Mouse (Mus musculus) lung, adult 18-20 months (tissue): ENCODE measurements at regions not wholly inside any gene's neighbourhood (a gene's known extent, or its start where the extent isn't known, plus 50 kb on each side); places are given as distances from the start of the nearest gene placed in this dataset.

Experiments
- DNase-seq, 2 experiments: peaks; one replicate each; pipeline ENCODE4 v3.0.0; 2022; ENCODE audit warnings: mixed read lengths in 2 of 2

DNA sequence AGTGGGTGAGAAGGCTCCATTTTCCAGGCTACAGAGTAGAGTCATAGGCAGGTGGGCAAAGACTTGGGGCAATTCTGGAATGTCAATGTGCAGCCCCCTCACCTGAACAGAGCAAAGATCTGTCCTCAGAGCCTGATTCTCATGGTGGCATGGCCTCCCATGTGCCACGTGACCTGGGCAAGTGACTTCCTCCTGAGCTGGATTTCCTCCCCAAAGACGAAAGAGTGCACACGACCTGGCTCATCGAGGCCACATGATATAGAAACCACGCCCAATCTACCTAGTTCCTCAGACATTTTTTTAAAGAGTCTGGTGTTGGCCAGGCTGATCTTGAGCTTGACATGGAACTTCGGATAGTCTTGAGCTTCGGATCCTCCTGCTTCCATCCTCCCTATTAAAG lies 139.5 kb upstream of the Tle3 start:
- DNase-seq, result no peak

DNA sequence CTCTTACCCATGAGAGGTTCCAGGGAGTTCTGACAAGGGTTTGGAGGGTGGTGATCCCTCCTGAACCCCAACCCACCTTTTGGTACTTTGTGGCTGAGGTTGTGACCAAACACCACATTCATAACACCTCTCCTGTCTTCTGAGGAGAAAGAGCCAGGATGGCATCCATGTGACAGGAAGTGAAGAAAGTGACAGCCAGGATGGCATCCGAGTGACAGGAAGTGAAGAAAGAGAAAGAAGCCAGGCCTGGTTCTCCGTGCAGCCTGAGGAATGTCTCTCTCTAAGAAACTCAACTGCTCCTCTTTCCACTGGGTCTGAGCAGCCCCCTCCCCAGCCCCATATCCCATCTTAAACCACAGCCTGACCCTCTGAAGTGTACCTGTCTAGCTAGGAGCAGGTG lies 138.9 kb upstream of the Tle3 start:
- DNase-seq, result no peak

DNA sequence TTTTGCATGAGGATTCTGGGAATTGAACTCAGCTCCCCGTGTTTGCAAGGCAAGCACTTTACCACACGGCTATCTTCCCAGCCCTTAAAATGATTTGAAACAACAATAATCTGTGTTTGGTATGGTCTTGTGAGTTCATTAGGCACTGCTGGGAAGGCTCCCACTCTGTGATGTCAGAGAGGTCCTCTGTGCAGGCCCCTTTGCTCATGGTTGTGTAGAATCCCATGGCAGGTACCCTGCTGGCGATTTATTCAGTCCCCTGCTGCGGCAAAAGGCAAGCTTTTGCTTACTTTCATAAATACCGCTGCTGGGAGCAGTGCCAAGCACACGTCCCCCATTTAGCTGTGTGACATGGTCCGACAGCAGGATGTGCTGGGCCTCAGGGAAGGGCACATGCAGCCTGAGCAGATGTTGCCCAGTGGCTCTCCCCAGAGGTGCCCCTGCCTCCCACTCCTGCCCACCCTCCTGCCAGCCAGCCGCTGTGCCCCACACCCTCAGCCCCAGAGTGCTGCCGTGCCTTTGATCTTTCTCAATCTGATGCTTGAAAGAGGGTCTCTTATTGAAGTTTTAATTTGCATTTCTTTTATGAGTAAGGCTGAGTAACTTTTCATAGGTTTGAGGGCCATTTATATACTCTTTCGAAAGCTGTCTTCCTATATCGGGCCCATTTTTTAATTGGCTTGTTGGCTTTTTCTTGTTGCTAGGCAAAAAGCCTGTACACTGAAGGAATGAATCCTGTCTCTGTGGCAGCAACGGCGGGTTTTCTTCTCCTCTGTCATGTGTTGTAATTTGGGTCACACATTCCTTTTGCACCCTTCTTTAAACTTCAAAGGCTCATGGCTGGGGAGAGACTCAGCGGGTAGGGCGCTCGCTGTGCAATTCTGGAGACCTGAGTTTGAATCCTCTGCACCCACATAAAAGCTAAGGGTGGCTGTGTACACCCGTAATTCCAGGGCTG lies 136.2 kb upstream of the Tle3 start:
- no peak for DNase-seq

DNA sequence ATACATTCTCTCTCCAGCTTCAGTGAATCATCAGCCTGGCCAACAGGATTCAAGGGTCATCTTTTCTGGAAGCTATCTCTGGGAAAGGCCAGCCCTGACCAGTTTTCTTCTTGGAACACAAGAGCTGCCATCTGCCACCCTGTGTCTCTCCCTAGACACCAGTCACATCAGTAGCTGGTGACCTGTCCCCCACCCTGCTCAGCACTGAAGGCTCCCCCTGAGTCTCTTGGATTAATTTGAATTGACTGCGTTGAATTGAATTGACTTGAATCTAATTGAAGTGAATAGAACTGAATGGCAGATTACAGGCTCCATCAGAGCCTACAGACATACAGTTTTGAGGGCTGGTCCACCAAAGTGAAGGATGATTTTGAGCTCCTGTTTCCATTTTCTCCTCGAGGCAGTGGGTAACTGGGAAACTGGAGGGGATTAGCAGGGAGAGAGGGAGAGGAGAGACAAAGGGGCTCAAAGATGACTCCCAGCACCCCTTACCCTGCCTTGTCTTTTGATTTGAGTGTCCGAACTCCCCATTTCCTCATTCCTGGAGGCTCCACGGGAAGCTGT lies 133.4 kb upstream of the Tle3 start:
- no peak for DNase-seq

DNA sequence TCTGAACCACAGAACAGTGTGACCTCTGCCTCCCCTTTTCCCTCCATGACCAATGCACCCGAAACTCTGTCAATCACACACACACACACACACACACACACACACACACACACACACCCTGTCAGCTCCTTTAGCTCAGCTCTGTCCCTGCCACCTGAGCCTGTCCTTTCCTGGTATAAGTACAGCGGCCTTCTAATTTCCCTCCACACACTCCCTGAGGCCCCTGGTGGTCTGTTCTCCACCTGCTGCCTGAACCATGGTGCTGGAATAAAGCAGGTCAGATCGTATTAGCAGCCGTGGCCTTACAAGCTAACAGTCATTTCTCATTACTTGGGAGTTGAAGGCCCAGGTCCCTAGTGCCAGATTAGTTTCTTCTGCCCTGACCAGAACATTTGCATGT lies 132.8 kb upstream of the Tle3 start:
- no peak for DNase-seq

DNA sequence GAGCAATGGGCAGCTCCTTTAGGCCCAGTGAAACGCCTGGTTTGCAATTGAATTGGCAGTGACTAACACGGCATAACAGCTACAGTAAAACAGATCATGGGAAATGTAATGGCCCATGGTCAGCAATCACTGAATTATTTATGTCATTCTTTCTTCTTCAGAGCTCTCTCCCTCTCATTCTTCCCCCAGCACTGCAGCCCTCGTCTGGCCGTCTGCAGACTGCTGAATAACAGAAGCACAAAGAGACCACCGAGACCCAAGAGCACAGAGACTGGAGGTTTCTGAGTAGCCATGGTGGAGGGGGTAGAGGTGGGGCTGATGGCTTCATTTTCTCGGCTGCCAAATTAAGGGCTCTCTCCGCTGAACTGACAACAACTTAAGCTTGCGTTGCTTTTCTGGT lies 130.7 kb upstream of the Tle3 start:
- no peak for DNase-seq

DNA sequence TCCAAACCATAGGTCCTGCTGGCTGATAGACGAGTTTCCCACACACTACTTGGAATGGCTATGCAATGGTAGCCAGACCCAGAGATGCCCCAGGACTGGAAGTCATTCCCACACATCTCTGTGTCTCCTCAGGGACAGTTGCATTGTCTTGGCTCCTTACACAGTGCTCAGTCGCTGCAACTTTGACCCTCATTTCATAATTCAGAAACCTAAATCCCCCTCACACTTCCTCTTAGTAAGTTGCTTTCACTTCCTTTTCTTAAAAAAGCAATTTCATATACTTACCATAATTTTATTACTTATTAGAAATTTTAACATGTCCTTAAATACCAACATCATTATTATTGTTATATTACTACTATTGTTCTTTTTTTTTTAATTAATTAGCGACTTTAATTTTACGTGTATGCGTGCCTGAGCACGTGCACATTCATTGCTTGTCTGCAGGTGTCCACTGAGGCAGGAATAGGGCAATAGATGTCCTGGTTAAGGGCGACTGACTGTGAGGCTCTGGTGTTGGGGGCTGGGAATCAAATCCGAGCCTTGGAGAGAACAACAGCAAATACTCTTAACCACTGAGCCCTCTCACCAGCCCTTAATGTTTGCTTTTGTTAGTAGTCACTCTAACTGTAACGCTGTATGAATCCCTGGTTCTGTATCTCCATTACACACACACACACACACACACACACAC lies 129.9 kb upstream of the Tle3 start:
- DNase-seq, result no peak

DNA sequence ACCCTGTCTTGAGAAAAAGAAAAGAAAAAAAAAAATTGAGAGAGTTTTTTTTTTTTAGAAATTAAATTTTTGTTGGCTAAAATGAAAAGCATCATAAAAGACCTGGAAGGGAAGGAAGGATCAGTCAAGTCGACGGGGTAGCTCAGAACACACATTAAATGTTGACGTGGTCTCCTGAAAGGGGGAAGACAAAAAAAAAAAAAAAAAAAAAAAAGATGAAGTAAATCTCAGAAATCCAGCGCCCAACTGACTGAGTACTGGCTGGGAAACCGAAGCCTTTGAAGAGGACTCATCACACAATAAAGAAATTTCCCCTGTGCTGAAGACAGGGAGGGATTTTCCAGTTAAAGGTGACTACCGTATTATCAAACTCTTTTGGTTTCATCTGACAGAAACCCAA lies 128.9 kb upstream of the Tle3 start:
- DNase-seq, result no peak

DNA sequence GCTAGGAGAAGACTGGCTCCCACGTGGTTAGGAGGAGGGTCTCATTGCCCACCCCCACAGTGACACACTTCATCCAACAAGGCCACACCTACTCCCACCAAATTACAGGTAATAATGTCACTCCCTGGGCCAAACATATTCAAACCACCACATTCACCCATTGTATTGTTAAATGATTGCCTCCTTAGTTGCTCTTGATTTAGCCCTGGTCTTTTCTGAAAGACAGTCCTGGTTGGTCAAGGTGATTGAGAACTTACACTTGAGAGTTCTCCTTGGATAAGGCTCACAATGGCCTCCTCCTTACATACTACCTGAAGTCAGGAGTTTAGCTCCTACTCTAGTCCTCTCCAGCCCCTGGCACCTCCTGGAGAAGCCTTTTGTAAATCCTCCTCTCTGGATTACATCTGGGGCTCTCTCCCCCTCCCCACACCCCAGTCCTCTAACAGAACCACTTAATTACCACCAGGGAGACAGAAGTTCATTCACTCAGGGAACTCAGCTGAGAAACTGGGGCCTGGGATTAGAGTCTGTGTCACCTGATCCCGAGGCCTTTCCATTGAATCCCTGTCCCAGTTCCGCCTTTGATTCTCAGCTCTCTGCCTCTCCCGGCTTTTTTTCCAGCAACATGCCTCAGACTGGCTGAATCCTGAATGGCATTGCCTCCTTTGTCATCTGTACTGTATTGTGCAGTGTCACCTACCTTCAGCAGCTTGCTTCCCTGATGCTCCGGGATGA lies 122.3 kb upstream of the Tle3 start:
- DNase-seq, result no peak

DNA sequence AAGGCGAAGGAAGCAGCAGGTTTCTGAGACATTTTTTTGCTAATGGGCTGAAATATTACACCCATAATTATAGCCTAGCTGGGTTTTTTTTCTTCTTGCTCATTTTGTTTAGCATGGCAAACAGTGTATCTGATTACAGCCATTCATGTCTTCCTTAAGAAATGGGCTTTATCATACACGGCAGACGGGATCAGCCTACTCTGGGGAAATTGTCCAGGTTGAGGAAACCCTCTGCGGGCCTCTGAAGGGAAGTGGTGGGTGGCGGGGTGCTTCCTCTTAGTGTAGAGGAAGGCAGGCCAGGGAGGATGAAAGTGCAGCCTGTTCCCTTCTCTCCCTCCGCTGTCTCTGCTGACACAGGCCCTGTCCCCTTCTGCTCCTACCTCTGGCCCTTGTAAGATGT lies 120.6 kb upstream of the Tle3 start:
- peak; percentile 52 to 61 for DNase-seq

DNA sequence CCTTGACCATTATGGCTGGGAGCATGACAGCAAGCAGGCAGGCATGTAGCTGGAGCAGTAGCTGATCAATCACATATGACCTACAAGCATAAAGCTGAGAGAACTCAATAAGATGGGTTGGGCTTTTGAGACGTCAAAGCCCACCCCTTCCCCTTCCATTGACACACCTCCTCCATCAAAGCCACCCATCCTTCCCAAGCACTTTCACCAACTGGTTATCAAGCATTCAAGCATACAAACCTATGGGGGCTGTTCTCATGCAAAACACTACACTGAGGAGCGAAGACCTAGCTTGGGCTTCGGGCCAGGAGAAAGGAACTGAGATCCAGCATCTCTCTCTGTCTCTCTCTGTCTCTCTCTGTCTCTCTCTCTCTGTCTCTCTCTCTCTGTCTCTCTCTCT lies 118.4 kb upstream of the Tle3 start:
- no peak for DNase-seq

DNA sequence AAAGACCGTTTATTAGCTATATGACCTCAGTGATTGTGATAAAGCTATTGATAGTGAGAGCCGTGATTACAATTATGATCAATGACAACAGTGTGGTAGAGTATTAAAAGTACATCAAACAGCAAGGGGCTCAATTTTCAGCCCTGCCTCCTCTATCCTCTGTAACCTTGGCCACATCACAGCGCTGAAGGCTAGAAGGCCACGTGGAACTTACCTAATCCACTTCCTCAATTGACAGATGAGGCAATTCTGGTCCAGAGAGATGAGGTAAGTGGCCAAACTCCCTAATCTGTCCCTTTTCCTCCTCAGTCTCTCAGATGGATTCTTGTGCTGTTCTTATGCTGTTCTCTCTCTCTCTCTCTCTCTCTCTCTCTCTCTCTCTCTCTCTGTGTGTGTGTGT lies 114.7 kb upstream of the Tle3 start:
- DNase-seq, result no peak

DNA sequence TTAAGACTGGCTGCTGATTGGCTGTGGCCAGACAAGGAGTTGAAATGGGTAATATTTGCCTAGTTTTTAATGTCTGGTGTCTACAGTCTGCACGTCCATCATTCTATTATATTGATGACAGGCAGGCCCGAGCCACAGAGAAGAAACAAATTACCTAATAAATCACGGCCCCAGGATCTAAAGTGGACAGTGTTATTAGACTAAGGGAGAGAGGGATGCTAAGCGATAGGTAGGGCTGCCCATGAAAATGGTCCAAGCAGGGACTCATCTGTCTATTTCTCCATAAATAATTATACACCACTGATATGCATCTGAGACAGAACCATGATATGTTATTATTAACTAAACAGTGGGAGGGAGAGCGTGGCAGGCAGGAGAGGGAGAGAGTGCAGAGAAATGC lies 114.1 kb upstream of the Tle3 start:
- no peak for DNase-seq

DNA sequence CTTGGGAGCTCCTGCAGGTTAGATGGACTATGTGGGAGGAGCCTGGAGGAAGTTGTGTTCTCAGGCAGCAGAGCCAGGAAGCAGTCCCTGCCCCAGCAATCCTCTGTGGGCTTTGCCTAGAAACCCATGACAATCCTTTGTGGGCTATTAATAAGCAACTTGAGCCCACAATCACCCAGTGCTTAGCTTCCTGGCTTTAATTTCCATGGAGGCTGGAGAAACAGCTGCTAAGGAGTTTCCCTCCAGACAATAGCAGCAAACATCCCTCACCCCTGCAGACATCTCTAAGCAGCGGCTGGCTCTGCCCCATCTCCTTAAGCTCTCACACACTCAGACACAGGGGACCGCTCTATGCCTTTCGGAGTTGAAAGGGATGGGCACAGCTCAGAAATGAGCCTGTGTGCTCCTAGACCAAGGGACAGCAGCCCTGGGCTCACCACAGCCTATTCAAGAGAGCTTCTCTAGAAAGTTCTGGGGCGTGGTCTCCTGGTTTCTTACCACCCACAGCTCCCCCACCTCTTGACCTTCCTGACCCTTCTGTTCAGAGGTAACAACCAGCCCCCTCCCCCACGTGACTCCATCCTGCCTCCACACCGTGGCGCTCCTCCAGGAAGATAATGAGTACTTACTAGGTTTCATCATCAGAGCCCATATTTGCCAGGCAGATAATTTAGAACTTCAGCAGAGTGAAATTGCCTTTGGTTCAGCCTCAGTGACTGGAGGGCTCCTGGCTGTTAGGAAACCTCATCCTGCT lies 112.6 kb upstream of the Tle3 start:
- DNase-seq, result peak in 1 of 2 experiments; percentile 40

DNA sequence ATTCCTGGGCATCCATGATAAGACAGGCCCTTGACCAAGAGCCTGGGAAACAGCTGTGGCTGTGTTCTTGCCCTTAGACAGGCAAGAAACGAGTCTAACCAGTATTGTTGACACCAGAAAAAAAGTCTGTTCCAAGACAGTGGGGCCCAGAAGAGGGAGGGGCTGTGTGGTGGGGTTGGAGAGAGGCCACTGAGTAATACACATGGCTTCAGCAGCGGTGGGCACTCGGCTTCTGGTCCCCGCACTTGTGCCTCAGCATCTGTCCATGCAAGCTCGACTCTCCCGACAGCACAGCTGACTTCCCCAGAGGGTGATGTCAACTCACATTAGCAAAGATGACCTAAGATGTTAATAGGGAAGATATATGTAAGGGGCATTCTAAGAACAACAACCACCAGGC lies 110.9 kb upstream of the Tle3 start:
- DNase-seq, result no peak

DNA sequence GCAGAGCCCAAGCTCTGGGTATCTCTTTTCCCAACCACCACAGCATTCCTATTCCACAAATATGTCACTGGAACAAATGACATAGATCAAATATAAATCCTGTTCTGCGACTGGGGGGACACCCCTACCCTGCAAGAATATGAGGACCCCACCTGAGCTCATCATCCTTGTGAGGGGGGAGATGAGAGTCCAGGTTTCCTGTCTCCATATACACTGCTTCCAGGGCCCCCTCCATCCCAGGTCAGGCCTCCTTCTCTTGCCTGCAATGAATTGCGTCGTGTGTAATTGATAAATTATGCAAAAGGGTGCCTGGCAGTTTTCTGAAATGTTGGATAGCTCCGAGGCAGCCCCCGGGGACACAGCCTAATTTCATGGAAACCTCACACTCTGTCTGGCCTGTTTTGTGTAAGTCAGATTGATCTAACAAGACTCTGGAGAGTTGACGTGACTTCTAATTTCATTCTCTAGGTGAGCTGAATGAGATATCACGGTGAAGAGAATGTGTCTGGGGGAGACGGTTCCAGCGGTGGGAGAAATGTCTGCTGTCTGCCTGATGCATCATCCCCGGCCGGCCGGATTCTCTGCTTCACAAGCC lies 110.3 kb upstream of the Tle3 start:
- no peak for DNase-seq

DNA sequence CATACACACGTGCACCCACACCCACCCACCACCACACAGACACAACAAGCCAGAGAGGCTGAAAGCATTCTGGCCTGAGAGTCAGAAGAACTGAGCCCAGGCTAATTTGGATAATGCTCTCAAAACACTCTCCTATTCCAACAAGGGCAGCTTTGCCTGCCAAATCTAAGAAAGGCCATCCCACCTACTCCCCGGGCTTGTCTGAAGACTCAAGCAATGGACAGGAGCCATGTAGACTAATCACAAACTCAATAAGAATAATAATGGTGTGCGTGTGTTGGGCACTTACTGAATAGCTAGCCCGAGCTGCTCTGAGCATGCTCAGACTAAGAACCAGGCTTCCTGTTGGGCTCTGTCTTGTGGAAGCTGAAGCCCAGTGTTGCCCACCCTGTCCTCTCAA lies 108.8 kb upstream of the Tle3 start:
- DNase-seq, result no peak

DNA sequence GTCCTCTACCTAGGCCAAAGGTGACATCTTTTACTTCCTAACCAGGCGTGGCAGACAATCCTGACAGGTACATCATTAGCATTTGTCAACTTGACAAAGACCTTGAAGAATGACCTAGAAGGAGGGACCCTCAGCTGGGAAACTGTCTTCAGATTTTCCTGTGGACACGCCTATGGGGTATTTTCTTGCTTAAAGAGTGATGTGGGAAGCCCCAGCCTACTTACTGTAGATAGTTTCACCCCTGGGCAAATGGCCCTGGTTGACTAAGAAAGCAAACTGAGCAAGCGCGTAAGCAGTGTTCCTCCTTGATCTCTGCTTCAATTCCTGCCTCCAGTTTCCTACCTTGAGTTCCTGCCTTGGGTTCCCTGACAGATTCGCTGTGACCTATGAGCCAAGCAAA lies 106.7 kb upstream of the Tle3 start:
- no peak for DNase-seq

DNA sequence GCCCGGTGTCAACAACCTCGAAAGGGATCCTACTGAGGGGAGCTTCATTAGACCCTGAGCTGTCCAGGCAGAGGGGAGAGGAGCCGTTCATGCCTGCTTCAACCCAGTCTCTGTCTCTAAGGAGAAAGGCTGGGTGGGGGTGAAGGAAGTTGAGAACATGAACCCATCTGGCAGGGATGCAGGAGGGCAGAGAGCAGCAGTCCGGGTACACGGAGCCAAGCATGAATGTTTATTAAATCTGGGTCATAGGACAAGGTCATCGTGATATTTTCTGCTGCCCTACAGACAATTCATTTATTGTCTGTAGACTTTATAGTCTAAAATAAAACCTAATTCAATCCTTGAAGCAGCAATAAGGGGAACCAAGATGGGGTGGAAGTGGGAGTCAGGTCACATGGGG lies 105.2 kb upstream of the Tle3 start:
- DNase-seq, result no peak

DNA sequence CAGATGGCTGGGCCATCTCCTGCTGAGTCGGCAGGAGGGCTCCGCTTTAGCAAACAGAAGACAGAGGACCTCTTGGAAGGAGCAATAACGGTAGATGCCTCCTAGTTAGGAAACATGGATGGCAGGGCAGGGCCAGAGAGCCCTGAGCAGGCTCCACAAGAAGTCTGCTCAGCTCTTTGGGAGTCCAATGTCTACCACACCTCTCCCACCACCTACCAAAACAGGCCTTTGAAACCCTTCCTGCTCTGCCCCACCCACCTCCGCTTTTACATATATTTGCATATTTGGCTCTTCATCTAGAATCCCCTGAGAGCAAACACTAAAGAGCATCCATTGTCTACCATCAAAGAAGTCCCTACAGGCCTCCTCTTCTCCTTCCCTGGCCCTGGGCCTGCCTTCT lies 104.6 kb upstream of the Tle3 start:
- no peak for DNase-seq

DNA sequence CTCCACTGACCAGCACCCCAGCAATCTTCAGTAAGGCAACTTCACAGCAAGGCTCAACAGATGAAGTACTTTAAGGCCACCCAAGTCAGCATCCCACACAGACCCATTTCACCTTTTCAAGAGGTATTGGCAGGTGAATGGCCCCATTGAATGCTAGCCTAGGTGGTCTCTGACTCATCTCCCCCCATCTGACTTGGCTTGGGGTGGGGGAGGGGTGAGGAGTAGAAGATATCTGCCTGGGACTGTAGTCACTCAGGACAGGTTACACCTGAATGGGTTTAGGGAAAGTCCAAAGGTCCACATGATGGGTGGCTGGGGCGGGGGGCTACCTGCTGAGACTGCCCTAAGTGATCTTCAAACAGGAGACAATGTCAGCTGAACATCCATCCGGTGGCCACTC lies 104.0 kb upstream of the Tle3 start:
- no peak for DNase-seq

DNA sequence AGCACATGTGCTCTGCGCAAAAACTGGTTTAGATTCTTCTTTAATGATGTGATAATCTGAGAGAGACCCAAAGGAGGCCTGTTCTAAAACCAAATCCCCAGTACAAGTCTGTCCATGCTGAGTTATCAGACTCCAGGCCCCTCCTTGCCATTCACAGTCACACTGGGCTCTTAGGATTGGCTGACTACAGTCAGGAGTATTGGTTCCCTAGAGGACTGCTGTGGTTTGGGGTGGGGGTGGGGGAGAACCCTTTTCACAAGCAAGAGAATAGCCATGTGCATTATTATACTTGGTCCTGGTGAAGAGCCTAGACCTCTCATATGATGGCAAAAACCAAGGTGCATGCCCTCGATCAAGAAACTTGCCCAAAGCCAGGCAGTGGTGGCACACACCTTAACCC lies 103.5 kb upstream of the Tle3 start:
- no peak for DNase-seq
